Mouse (Mus musculus) heart, embryonic 14.5 days (tissue): ENCODE measurements around the gene Cxcl9. TPM values are rescaled to one million over a fixed set of nuclear protein-coding genes. Genes with fewer than 3 reads are reported as not detected.
A peak's percentile ranks its signal among the peaks of the same experiment; 100 is the strongest.
"Not testable (repeated sequence)": the region's sequence is repeated elsewhere in the genome, so short reads cannot be mapped to it uniquely, and the experiment has no call there.

Source experiments
- ATAC-seq: fragments of 200-750 bp; cut with Nextera tagmentation; 2 replicates; pipeline ENCODE4 v1.8.0; 2017; ENCODE audit warnings: low read depth, moderate TSS enrichment; ENCODE audit not compliant: insufficient number of reproducible peaks, insufficient read depth, low FRiP score
- H3K27ac ChIP-seq, 2 experiments: fragments of 200-500 bp in 1 of 2; fragments of 300-500 bp in 1 of 2; sonication (generic) in 1 of 2; replicated peaks in 1 of 2; 2 replicates each; pipeline ENCODE4 v1.5.1; 2012 to 2014; ENCODE audit warnings: low read depth in 2 of 2, low read length in 2 of 2, control low read depth in 1 of 2, mild to moderate bottlenecking in 1 of 2, mixed read lengths in 1 of 2; ENCODE audit not compliant: control insufficient read depth in 1 of 2, insufficient read depth in 1 of 2
- H3K27me3 ChIP-seq: fragments of 300-500 bp; sonication (generic); 2 replicates; pipeline ENCODE4 v1.6.1; 2014; ENCODE audit warnings: mild to moderate bottlenecking, low read length, control low read depth; ENCODE audit not compliant: control insufficient read depth, insufficient read depth
- H3K36me3 ChIP-seq: fragments of 300-500 bp; sonication (generic); 2 replicates; pipeline ENCODE4 v1.6.1; 2014; ENCODE audit warnings: mild to moderate bottlenecking, control low read depth, low read length, mixed read lengths; ENCODE audit not compliant: control insufficient read depth, insufficient read depth
- H3K4me1 ChIP-seq, 2 experiments: fragments of 200-500 bp in 1 of 2; fragments of 300-500 bp in 1 of 2; sonication (generic) in 1 of 2; 2 replicates each; pipeline ENCODE4 v1.6.1; 2012 to 2014; ENCODE audit warnings: low read length in 2 of 2, control low read depth in 1 of 2, mixed read lengths in 1 of 2; ENCODE audit not compliant: control insufficient read depth in 2 of 2, insufficient read depth in 2 of 2
- H3K4me2 ChIP-seq: fragments of 300-500 bp; sonication (generic); 2 replicates; pipeline ENCODE4 v1.6.1; 2014; ENCODE audit warnings: mild to moderate bottlenecking, low read length
- H3K4me3 ChIP-seq, 2 experiments: fragments of 200-500 bp in 1 of 2; fragments of 300-500 bp in 1 of 2; sonication (generic) in 1 of 2; 2 replicates each; pipeline ENCODE4 v1.5.1; 2012 to 2014; ENCODE audit warnings: low read length in 2 of 2, mild to moderate bottlenecking in 2 of 2, control low read depth in 1 of 2, low read depth in 1 of 2, moderate library complexity in 1 of 2; ENCODE audit not compliant: control insufficient read depth in 1 of 2, insufficient read depth in 1 of 2
- H3K9ac ChIP-seq: fragments of 300-500 bp; sonication (generic); 2 replicates; pipeline ENCODE4 v1.6.1; 2014; ENCODE audit warnings: mild to moderate bottlenecking, low read length
- H3K9me3 ChIP-seq: fragments of 300-500 bp; sonication (generic); 2 replicates; pipeline ENCODE4 v1.6.1; 2016; ENCODE audit warnings: low read length, control low read depth; ENCODE audit not compliant: control insufficient read depth
- WGBS: fragments of 180-500 bp; shearing (Covaris S2); extraction: QIAGEN DNeasy Blood & Tissue Kit; methylation state at CpG from one replicate; pipeline ENCODE4 v1.1.7; 2014; 5-methylcytosine and 5-hydroxymethylcytosine counted together
- polyA plus RNA-seq: library from polyadenylated mRNA; unstranded; fragments of >200 nt; fragmentation: Nextera tagmentation; extraction: Ambion mirVana; gene quantifications from 2 replicates; pipeline ENCODE4 v1.2.1, GENCODE M21; 2014

Gene Cxcl9
- polyA plus RNA-seq, 1 experiment from 2014 or later, result not detected

DNA sequence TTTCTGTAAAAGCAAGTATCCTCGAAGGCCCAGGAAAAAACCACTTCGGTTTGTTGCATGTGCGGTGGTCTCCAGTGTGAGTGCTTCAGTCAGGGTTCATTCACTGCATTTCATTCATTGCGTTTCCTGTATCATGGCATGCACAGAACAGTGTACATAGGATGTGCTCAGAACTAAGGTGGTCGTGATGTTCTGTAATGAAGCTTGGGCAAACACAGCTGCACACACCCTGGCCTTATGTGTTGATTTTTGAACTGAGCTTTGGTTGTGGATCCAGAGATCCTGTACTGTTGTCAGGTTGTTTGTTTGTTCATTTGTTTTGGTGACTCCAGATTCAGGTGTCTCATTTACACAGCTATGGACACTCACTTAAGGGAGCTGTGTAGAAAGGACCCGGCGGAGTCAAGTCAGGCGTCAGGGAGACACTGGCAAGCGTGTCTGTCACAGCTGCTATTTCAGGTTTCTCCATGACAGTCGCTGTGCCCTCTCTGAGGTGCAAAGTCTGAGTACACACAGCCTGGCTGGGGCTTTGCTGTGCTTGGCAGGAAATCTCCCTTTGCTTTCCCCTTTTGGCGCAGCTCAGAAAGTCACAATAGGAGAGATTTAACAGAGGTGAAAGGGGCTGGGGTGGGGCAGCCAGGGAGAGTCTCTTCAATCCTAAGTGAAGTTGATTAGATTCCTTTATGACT, 31.0 kb upstream of the Cxcl9 start:
- 60% methylated on average over 11 of the region's 11 CpGs for WGBS
- Histone ChIP-seq H3K9ac (no peak overlapping the region), H3K4me3 (no peak overlapping the region), H3K4me2 (no peak overlapping the region), H3K36me3 (no peaks in the 10 kb centered on the region), H3K4me1 (no peaks in the 10 kb centered on the region; a peak in 1 of 4 replicates), H3K9me3 (no peaks in the 10 kb centered on the region), H3K27me3 (no peaks in the 10 kb centered on the region), H3K27ac (no peak overlapping the region)
- no peak for ATAC-seq

DNA sequence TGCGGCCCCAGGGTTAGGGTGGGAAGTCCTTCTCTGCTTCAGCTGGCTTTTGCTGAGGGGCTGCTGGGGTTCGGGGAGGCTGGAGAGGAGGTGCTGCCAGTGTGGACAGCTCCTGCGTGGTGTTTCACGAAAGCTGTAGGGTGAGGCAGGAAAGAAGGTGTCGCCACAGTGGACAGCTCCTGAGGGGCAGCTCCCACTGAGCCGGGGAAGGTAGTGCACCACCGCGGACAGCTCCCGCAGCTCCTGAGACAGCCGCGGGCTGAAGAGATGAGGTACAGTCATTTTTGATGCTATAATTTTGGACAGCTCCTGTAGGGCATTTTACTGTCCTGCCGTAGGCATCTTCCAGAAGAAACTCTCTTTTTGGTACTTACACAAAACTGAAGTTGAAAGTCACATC, 30.2 kb upstream of the Cxcl9 start:
- no peaks in the 10 kb centered on the region for H3K9me3 ChIP-seq
- ATAC-seq, result no peak
- H3K27me3 ChIP-seq, result no peaks in the 10 kb centered on the region
- H3K4me1 ChIP-seq, result peaks cover under 1% of the 10 kb centered on the region in 2 experiments; a peak in 2 of 4 replicates
- no peak overlapping the region for H3K9ac ChIP-seq
- no peak overlapping the region for H3K27ac ChIP-seq
- no peaks in the 10 kb centered on the region for H3K36me3 ChIP-seq
- H3K4me3 ChIP-seq, result no peak overlapping the region
- H3K4me2 ChIP-seq, result no peak overlapping the region
- 12% methylated on average over 11 of the region's 12 CpGs for WGBS

DNA sequence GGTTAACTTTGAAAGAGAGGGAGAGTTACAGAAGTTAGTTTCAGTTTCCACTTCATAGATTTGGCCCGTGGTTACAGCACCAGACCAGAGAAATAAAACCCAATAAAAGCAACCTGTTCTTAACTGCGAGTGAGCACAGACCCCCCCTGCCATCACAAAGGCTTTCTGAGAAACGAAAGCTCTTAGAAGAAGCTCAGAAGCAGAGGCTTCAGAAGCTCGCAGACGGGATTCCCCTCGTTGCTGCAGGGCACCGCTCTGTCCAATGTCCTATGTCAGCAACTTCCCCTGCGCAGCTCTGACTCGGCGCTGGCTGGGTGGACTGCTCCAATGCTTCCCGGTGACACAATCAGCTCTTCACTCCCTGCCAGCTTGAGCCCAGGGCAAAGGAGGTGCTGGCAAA, 25.6 kb upstream of the Cxcl9 start:
- Histone ChIP-seq H3K4me2 (peak overlapping the region; percentile 59), H3K4me1 (peaks cover 4 to 5% of the 10 kb centered on the region in 2 experiments; a peak in 3 of 4 replicates), H3K27me3 (no peaks in the 10 kb centered on the region), H3K27ac (peak overlapping the region; percentile 63 to 81; a peak in 3 of 4 replicates), H3K4me3 (peak overlapping the region; percentile 40 to 48), H3K9ac (peak overlapping the region; percentile 64), H3K36me3 (no peaks in the 10 kb centered on the region), H3K9me3 (no peaks in the 10 kb centered on the region)
- no peak; the same call in 1 of the 2 replicates for ATAC-seq
- WGBS, result 9% methylated on average over 11 of the region's 11 CpGs

DNA sequence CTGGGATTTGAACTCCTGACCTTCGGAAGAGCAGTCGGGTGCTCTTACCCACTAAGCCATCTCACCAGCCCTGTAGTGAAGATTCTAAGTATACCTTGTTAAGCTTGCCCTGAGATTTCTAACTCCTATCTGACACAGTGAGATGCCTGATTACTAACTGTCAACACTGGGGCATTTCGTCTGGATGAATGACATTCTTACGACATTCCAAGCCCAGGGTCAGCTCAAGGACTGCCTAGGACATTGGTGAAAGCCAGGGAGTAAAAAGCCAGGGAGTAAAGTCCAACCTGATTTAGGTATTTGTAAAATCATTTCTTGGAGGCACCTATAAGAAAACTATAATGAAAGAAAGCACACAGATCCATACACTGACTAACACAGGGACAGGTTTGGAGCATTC, 24.8 kb upstream of the Cxcl9 start:
- H3K9me3 ChIP-seq, H3K27me3 ChIP-seq, ATAC-seq, H3K4me1 ChIP-seq, H3K36me3 ChIP-seq: not testable (repeated sequence)
- peak overlapping the region; percentile 71 to 81 for H3K27ac ChIP-seq
- H3K4me2 ChIP-seq, result peak overlapping the region; percentile 59
- peak overlapping the region in 1 of 2 experiments; percentile 40; a peak in 3 of 4 replicates for H3K4me3 ChIP-seq
- peak overlapping the region; percentile 64 for H3K9ac ChIP-seq
- 20% methylated on average over 4 of the region's 4 CpGs for WGBS

DNA sequence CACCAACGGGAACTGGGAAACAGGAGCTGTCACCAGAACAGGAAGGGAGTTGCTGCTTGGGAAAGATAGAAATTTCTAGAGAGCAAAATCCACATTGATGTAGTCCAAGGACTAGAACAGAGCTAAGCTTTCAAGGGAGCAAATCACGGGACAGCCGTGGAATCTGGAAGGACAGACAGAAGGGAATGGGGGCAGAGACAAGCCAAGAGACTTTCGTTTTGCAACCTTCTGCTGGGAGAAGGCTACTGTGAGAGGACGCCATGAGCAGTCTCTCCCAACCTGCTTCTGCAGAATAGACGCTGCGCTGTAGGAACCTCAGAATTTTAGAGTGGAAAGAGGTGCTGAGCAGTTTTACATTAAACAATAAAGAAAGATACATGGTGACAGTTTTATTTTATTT, 21.9 kb upstream of the Cxcl9 start:
- Histone ChIP-seq H3K4me3 (no peak overlapping the region), H3K27me3 (no peaks in the 10 kb centered on the region), H3K36me3 (no peaks in the 10 kb centered on the region), H3K9me3 (no peaks in the 10 kb centered on the region), H3K27ac (no peak overlapping the region), H3K4me2 (no peak overlapping the region), H3K4me1 (peaks cover 4 to 5% of the 10 kb centered on the region in 2 experiments; a peak in 3 of 4 replicates), H3K9ac (no peak overlapping the region)
- WGBS, result 75% methylated on average over 7 of the region's 7 CpGs
- no peak for ATAC-seq

DNA sequence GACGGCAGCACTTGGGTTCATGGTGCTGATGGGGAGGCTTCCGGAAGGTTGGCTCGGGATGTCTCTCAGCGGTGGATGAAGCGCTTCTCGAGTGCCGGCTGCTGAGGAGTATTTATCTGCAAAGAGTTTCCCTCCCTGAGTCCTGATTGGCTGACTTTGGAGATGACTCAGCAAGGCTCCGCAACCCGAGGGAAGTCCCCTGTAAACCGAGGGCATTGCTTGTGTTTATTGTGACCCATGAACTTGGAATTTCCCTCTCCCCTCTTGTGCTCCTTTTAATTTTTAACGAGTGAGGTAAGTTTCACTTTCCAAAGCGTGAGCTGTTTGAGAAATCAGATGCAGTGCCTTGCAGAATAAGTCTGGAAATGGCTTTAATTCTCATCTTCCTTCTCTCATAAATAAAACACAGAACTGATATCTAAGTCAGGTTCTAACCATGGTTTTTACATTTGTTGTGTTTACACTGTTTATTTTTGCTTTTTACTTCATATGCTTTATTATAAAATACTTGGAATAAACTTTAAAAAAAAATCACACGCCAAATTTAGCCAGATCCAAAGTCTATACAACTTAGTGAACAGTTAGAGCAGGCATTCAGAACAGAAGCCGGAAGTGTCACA, 21.0 kb upstream of the Cxcl9 start, which contains the start of gene Cxcl10:
TSS of gene Cxcl10 (minus strand) at position 96 of the 620 bp plus-strand sequence.
- H3K4me2 ChIP-seq, result peak within 1 kb of the TSS; percentile 61
- 13% methylated on average over 14 of the region's 14 CpGs for WGBS
- no peak within 1 kb of the TSS for H3K27ac ChIP-seq
- no peaks in the 10 kb centered on the region for H3K27me3 ChIP-seq
- ATAC-seq, result no peak
- H3K4me3 ChIP-seq, result peak within 1 kb of the TSS; percentile 13 to 16; a peak in 3 of 4 replicates
- H3K4me1 ChIP-seq, result peaks cover 4 to 5% of the 10 kb centered on the region in 2 experiments; a peak in 3 of 4 replicates
- H3K36me3 ChIP-seq, result no peaks in the 10 kb centered on the region
- no peak within 1 kb of the TSS for H3K9ac ChIP-seq
- H3K9me3 ChIP-seq, result no peaks in the 10 kb centered on the region

DNA sequence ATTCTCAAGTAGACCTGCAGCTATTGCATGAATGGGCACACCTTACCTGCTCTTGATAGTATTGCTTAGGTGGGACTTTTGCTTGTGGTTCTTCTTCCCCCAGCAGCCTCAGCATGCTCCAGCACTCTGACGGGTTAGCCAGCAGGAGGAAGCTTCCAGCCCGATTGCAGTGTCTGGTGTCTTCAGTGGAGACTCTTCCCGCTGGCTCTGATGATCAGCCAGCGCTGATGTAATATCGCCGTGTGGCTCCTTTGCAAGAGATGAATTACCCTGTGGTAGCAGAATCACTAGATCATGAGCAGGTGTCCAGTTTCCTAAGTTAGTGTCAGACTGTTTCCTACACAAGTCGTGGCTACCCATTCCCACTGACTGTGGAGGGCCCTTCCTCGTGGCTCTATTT, 17.1 kb upstream of the Cxcl9 start:
- ATAC-seq, result no peak
- H3K9me3 ChIP-seq, result no peaks in the 10 kb centered on the region
- no peak overlapping the region for H3K27ac ChIP-seq
- no peak overlapping the region for H3K4me2 ChIP-seq
- no peak overlapping the region for H3K9ac ChIP-seq
- H3K4me1 ChIP-seq, result peaks cover 0 to 2% of the 10 kb centered on the region in 2 experiments; a peak in 3 of 4 replicates
- no peaks in the 10 kb centered on the region for H3K27me3 ChIP-seq
- 82% methylated on average over 8 of the region's 8 CpGs for WGBS
- no peaks in the 10 kb centered on the region for H3K36me3 ChIP-seq
- no peak overlapping the region for H3K4me3 ChIP-seq
